Mouse (Mus musculus) MEL (cell line): ENCODE measurements around the gene Spag4. TPM values are rescaled to one million over a fixed set of nuclear protein-coding genes. Genes with fewer than 3 reads are reported as not detected.
"Not testable (repeated sequence)": the region's sequence is repeated elsewhere in the genome, so short reads cannot be mapped to it uniquely, and the experiment has no call there.

Experiments used
- DNase-seq: peaks from one replicate; pipeline ENCODE4 v3.0.0; 2011; ENCODE audit warnings: low read depth, low spot score
- H3K27ac ChIP-seq: 2 replicates; pipeline ENCODE4 v1.5.1; 2012; ENCODE audit warnings: low read depth, mild to moderate bottlenecking, control low read depth, low read length, moderate library complexity; ENCODE audit not compliant: control insufficient read depth
- H3K27me3 ChIP-seq, 2 experiments: fragments of 150-350 bp in 1 of 2; sonication (generic) in 1 of 2; 2 replicates each; pipeline ENCODE4 v1.6.1; 2012; ENCODE audit warnings: low read length in 2 of 2, mild to moderate bottlenecking in 2 of 2, improper control_type of control experiment in 1 of 2, moderate library complexity in 1 of 2; ENCODE audit not compliant: insufficient read depth in 2 of 2, control insufficient read depth in 1 of 2
- H3K36me3 ChIP-seq, 2 experiments: 2 replicates each; pipeline ENCODE4 v1.6.1; 2012 to 2014; ENCODE audit warnings: low read length in 2 of 2, improper control_type of control experiment in 1 of 2, inconsistent platforms in 1 of 2, mild to moderate bottlenecking in 1 of 2; ENCODE audit not compliant: insufficient read depth in 2 of 2, control insufficient read depth in 1 of 2
- H3K4me1 ChIP-seq, 2 experiments: fragments of 150-350 bp in 1 of 2; sonication (generic) in 1 of 2; 2 replicates each; pipeline ENCODE4 v1.6.1; 2012; ENCODE audit warnings: low read length in 2 of 2, improper control_type of control experiment in 1 of 2, mild to moderate bottlenecking in 1 of 2; ENCODE audit not compliant: insufficient read depth in 2 of 2, control insufficient read depth in 1 of 2
- H3K4me3 ChIP-seq, 2 experiments: fragments of 150-350 bp in 1 of 2; sonication (generic) in 1 of 2; 2 replicates each; pipeline ENCODE4 v1.5.1; 2012; ENCODE audit warnings: low read depth in 2 of 2, low read length in 2 of 2, mild to moderate bottlenecking in 2 of 2, moderate library complexity in 2 of 2, control low read depth in 1 of 2, improper control_type of control experiment in 1 of 2; ENCODE audit not compliant: control insufficient read depth in 1 of 2, insufficient read depth in 1 of 2
- H3K79me2 ChIP-seq: 2 replicates; pipeline ENCODE4 v1.6.1; 2012; ENCODE audit warnings: mild to moderate bottlenecking, low read length, moderate library complexity; ENCODE audit not compliant: control insufficient read depth, poor library complexity, insufficient read depth
- H3K9ac ChIP-seq: 2 replicates; pipeline ENCODE4 v1.6.1; 2012; ENCODE audit warnings: low read depth, mild to moderate bottlenecking, control low read depth, low read length, moderate library complexity; ENCODE audit not compliant: control insufficient read depth, poor library complexity, severe bottlenecking
- H3K9me3 ChIP-seq: fragments of 150-350 bp; sonication (generic); replicated peaks from 2 replicates; pipeline ENCODE4 v1.6.1; 2012; ENCODE audit warnings: mild to moderate bottlenecking, low read length, improper control_type of control experiment, moderate library complexity; ENCODE audit not compliant: insufficient read depth
- BHLHE40 ChIP-seq: IDR thresholded peaks from 2 replicates; pipeline ENCODE4 v1.6.1; 2012; ENCODE audit warnings: low read depth, mild to moderate bottlenecking, inconsistent platforms, low read length, improper control_type of control experiment, borderline replicate concordance
- CHD1 ChIP-seq: IDR thresholded peaks from 2 replicates; pipeline ENCODE4 v1.6.1; 2012; ENCODE audit warnings: low read depth, mild to moderate bottlenecking, inconsistent platforms, low read length, improper control_type of control experiment
- ELF1 ChIP-seq: IDR thresholded peaks from 2 replicates; pipeline ENCODE4 v1.6.1; 2014; ENCODE audit warnings: low read depth, mild to moderate bottlenecking, inconsistent platforms, low read length, improper control_type of control experiment, moderate library complexity
- EP300 ChIP-seq, 2 experiments: IDR thresholded peaks; 2 replicates each; pipeline ENCODE4 v1.6.1; 2011; ENCODE audit warnings: improper control_type of control experiment in 2 of 2, low read length in 2 of 2, low read depth in 1 of 2, mild to moderate bottlenecking in 1 of 2
- JUND ChIP-seq: IDR thresholded peaks from 2 replicates; pipeline ENCODE4 v1.6.1; 2011; ENCODE audit warnings: low read depth, mild to moderate bottlenecking, improper control_type of control experiment, low read length
- MAX ChIP-seq: IDR thresholded peaks from 2 replicates; pipeline ENCODE4 v1.6.1; 2011; ENCODE audit warnings: low read length, improper control_type of control experiment
- MYB ChIP-seq: IDR thresholded peaks from 2 replicates; pipeline ENCODE4 v1.6.1; 2011; ENCODE audit warnings: mild to moderate bottlenecking, low read depth, low read length, improper control_type of control experiment
- NELFE ChIP-seq: IDR thresholded peaks from 2 replicates; pipeline ENCODE4 v1.6.1; 2011; ENCODE audit warnings: low read depth, low read length, improper control_type of control experiment
- NRF1 ChIP-seq: IDR thresholded peaks from 2 replicates; pipeline ENCODE4 v1.6.1; 2014; ENCODE audit warnings: low read depth, mild to moderate bottlenecking, inconsistent platforms, low read length, improper control_type of control experiment, moderate library complexity; ENCODE audit not compliant: poor library complexity, insufficient read depth, severe bottlenecking
- POLR2A ChIP-seq, 2 experiments: IDR thresholded peaks; 2 replicates each; pipeline ENCODE4 v1.6.1; 2011 to 2012; ENCODE audit warnings: low read length in 2 of 2, mild to moderate bottlenecking in 2 of 2, control low read depth in 1 of 2, improper control_type of control experiment in 1 of 2, low read depth in 1 of 2, moderate library complexity in 1 of 2; ENCODE audit not compliant: control insufficient read depth in 1 of 2, insufficient read depth in 1 of 2, poor library complexity in 1 of 2
- POLR2AphosphoS5 ChIP-seq: IDR thresholded peaks from 2 replicates; pipeline ENCODE4 v1.6.1; 2012; ENCODE audit warnings: low read depth, borderline replicate concordance, mild to moderate bottlenecking, inconsistent platforms, low read length, moderate library complexity, mixed read lengths
- RCOR1 ChIP-seq: IDR thresholded peaks from 2 replicates; pipeline ENCODE4 v1.6.1; 2012; ENCODE audit warnings: low read depth, mild to moderate bottlenecking, inconsistent platforms, low read length, improper control_type of control experiment
- SIN3A ChIP-seq: IDR thresholded peaks from 2 replicates; pipeline ENCODE4 v1.6.1; 2012; ENCODE audit warnings: low read length, improper control_type of control experiment, inconsistent platforms
- TCF12 ChIP-seq: IDR thresholded peaks from 2 replicates; pipeline ENCODE4 v1.6.1; 2014; ENCODE audit warnings: low read depth, mild to moderate bottlenecking, inconsistent platforms, low read length, improper control_type of control experiment, moderate library complexity
- USF2 ChIP-seq, 2 experiments: IDR thresholded peaks; 2 replicates each; pipeline ENCODE4 v1.6.1; 2011 to 2012; ENCODE audit warnings: improper control_type of control experiment in 2 of 2, low read length in 2 of 2, borderline replicate concordance in 1 of 2, inconsistent platforms in 1 of 2, low read depth in 1 of 2, mild to moderate bottlenecking in 1 of 2; ENCODE audit not compliant: insufficient read depth in 1 of 2
- ZMIZ1 ChIP-seq: IDR thresholded peaks from 2 replicates; pipeline ENCODE4 v1.6.1; 2012; ENCODE audit warnings: low read depth, mild to moderate bottlenecking, inconsistent platforms, low read length, improper control_type of control experiment, moderate library complexity
- ZNF384 ChIP-seq: IDR thresholded peaks from 2 replicates; pipeline ENCODE4 v1.6.1; 2012; ENCODE audit warnings: low read depth, mild to moderate bottlenecking, inconsistent platforms, low read length, improper control_type of control experiment
- polyA plus RNA-seq, 2 experiments: library from polyadenylated mRNA; stranded (reverse) in 1 of 2; unstranded in 1 of 2; fragments of >175 nt in 1 of 2; fragments of >200 nt in 1 of 2; gene quantifications; 2 replicates each; pipeline versions ENCODE4 v1.2.1 to v1.2.4; 2012; ENCODE audit warnings: low replicate concordance in 2 of 2, low read depth in 1 of 2; ENCODE audit not compliant: insufficient read length in 2 of 2, insufficient read depth in 1 of 2, missing spikeins in 1 of 2
- total RNA-seq: library from RNA; depleted of rRNA; stranded (reverse); fragments of 300-350 nt; gene quantifications from 2 replicates; pipeline ENCODE4 v1.2.3, GENCODE M21; 2012; rRNA removed

Gene Spag4
- total and polyA plus RNA-seq, 3 experiments = 5.5 to 10.9 TPM; not detected in 1

DNA sequence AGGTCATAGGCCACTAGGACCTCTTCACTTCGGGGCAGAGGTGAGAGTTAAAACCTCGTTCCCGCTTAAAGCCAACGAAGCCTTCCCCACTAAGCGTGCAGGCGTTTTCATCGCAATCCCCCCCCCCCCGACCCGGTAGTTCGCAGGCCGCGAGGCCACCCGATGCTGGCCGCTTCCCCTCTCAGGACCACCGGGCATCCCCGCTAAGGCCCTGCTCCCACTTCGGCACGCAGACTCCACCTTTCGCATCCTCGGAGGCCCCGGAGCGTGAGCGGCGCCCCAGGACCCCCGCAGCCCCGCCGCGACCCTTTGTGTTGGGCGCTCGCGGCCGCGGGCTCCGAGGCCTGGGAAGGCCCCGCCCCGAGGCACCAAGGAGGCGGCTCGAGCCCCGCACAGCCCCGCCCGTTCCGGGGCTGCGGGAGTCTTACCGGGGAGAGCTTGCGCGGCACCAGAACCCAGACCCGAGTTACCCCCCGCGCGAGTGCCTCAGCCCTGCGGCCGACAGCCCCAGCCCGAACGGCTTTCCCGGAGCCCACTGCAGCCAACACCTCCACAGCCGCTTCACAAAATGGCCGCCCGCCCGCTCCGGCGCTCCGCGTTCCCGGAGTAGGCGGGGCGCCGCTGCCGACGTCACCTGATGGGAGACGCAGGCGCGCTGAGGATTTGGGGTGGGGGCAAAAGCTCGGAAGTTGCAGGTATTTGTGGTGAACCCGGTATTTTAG lies 46.5 kb downstream of the Spag4 start, which contains the start of the genes Cpne1 and Rbm12 (continued):
- no peak for TF ChIP-seq BHLHE40
- TF ChIP-seq ZMIZ1 = peak; percentile 85
- TF ChIP-seq RCOR1 = no peak

DNA sequence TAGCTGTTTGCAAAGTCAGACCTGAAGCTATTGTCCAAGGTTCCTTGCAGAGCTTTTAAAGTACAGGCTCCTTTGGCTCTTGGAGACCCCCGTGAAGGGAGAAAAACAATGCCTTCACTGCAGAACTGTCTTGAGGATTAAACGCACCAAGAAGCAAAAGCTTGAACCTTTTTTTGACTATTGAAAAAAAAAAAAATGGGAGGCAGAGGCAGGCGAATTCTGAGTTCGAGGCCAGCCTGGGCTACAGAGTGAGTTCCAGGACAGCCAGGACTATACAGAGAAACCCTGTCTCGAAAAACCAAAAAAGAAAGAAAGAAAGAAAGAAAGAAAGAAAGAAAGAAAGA lies 47.1 kb downstream of the Spag4 start:
- not testable (repeated sequence) for H3K9me3 ChIP-seq, DNase-seq, H3K27me3 ChIP-seq
- H3K36me3 ChIP-seq = peaks cover 3 to 28% of the 10 kb centered on the region in 2 experiments; a peak in 3 of 4 replicates
- H3K9ac ChIP-seq = peak overlapping the region; percentile 61
- H3K27ac ChIP-seq = peak overlapping the region; percentile 41
- peaks cover 9 to 16% of the 10 kb centered on the region in 2 experiments for H3K4me1 ChIP-seq
- H3K79me2 ChIP-seq = peaks cover 43% of the 10 kb centered on the region
- peak overlapping the region; percentile 66 to 95 for H3K4me3 ChIP-seq
- TF ChIP-seq NELFE = 0 out of 2 replicates have a peak, but pooled peaks have one; percentile 10
- 0 out of 4 replicates have a peak, but pooled peaks of 1 of the 2 experiments have one; percentile 47 for TF ChIP-seq POLR2A (IDR thresholded peaks at IDR 0.05; ENCODE audit: control insufficient read depth in 1 of 2, insufficient read depth in 1 of 2, low read depth in 1 of 2, low read length in 2 of 2, poor library complexity in 1 of 2)
- TF ChIP-seq ZNF384 = peak; percentile 75

DNA sequence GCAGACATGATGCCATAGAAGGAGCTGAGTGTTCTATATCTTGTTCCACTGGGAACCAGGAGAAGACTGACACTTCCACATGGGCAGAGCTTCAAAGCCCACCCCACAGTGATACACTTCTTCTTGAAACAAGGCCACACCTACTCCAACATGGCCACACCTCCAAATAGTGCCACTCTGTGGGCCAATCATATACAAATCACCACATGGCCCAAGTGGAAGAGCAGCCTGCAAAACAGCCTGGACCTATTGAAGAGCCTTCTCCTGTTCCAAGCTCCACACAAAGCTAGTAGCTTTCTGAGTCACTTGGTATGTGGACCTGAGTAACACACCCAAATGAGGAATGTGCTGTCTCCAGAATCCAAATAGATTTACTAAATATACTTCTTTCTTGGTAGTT lies 54.6 kb downstream of the Spag4 start:
- H3K9ac ChIP-seq = no peak overlapping the region
- DNase-seq = no peak
- no peaks in the 10 kb centered on the region for H3K4me1 ChIP-seq
- H3K79me2 ChIP-seq = no peaks in the 10 kb centered on the region
- H3K27ac ChIP-seq = no peak overlapping the region
- TF ChIP-seq JUND (no peak), CHD1 (no peak), MAX (no peak), SIN3A (no peak), BHLHE40 (no peak), ZMIZ1 (no peak), TCF12 (no peak), POLR2AphosphoS5 (no peak), ELF1 (no peak), USF2 (IDR thresholded peaks at IDR 0.05; ENCODE audit: borderline replicate concordance in 1 of 2, insufficient read depth in 1 of 2, low read depth in 1 of 2, low read length in 2 of 2) (no peak), EP300 (IDR thresholded peaks at IDR 0.05; ENCODE audit: low read depth in 1 of 2, low read length in 2 of 2) (no peak), POLR2A (IDR thresholded peaks at IDR 0.05; ENCODE audit: control insufficient read depth in 1 of 2, insufficient read depth in 1 of 2, low read depth in 1 of 2, low read length in 2 of 2, poor library complexity in 1 of 2) (no peak), MYB (no peak), NRF1 (no peak)
- no peaks in the 10 kb centered on the region for H3K36me3 ChIP-seq
- H3K9me3 ChIP-seq = no peaks in the 10 kb centered on the region
- H3K4me3 ChIP-seq = no peak overlapping the region
- no peaks in the 10 kb centered on the region for H3K27me3 ChIP-seq

Other genes with a start within 250 kb of the Spag4 start
- 5.9 TPM in 2 replicates for gene BC029722, start 245.7 kb upstream of the Spag4 start, total RNA-seq
- 10 to 100 TPM in 1 of 2 experiments, not detected in 1; 19.7 TPM for gene BC029722, start 245.7 kb upstream of the Spag4 start, polyA plus RNA-seq
- 318 and 349 TPM in 2 replicates for gene Eif6, start 238.2 kb upstream of the Spag4 start, total RNA-seq
- gene Eif6, start 238.2 kb upstream of the Spag4 start, polyA plus RNA-seq = 100 to 1,000 TPM in 1 of 2 experiments, not detected in 1; 408 TPM
- 0.04 TPM in 1 of 2 replicates, not detected in the other for gene Fam83c, start 230.3 kb upstream of the Spag4 start, total RNA-seq
- under 1 TPM in 1 of 2 experiments, not detected in 1; 0.03 TPM for gene Fam83c, start 230.3 kb upstream of the Spag4 start, polyA plus RNA-seq
- gene Uqcc1, start 134.9 kb upstream of the Spag4 start, total RNA-seq = 83.1 and 87.1 TPM in 2 replicates
- 10 to 100 TPM in 1 of 2 experiments, not detected in 1; 61.0 TPM for gene Uqcc1, start 134.9 kb upstream of the Spag4 start, polyA plus RNA-seq
- gene Gm15557, start 124.4 kb upstream of the Spag4 start, total RNA-seq = not detected in 2 replicates
- not detected for gene Gm15557, start 124.4 kb upstream of the Spag4 start, polyA plus RNA-seq
- not detected in 2 replicates for gene Gdf5, start 119.8 kb upstream of the Spag4 start, total RNA-seq
- under 1 TPM in 1 of 2 experiments, not detected in 1; 0.06 TPM for gene Gdf5, start 119.8 kb upstream of the Spag4 start, polyA plus RNA-seq
- 9.8 and 12.8 TPM in 2 replicates for gene Cep250, start 108.7 kb upstream of the Spag4 start, total RNA-seq
- 10 to 100 TPM in 1 of 2 experiments, not detected in 1; 16.4 TPM for gene Cep250, start 108.7 kb upstream of the Spag4 start, polyA plus RNA-seq
- 0.69 and 1.1 TPM in 2 replicates for gene 6430550D23Rik, start 57.2 kb upstream of the Spag4 start, total RNA-seq
- 1 to 10 TPM in 1 of 2 experiments, not detected in 1; 1.1 TPM for gene 6430550D23Rik, start 57.2 kb upstream of the Spag4 start, polyA plus RNA-seq
- 80.0 and 86.9 TPM in 2 replicates for gene Ergic3, start 57.1 kb upstream of the Spag4 start, total RNA-seq
- 100 to 1,000 TPM in 1 of 2 experiments, not detected in 1; 168 TPM for gene Ergic3, start 57.1 kb upstream of the Spag4 start, polyA plus RNA-seq
- 0.04 TPM in 1 of 2 replicates, not detected in the other for gene Fer1l4, start 12.2 kb upstream of the Spag4 start, total RNA-seq
- gene Fer1l4, start 12.2 kb upstream of the Spag4 start, polyA plus RNA-seq = under 1 TPM in 1 of 2 experiments, not detected in 1; 0.07 TPM
- gene Cpne1, start 46.8 kb downstream of the Spag4 start, total RNA-seq = 22.5 and 32.0 TPM in 2 replicates
- 10 to 100 TPM in 1 of 2 experiments, not detected in 1; 52.8 TPM for gene Cpne1, start 46.8 kb downstream of the Spag4 start, polyA plus RNA-seq
- 13.4 and 15.3 TPM in 2 replicates for gene Rbm12, start 46.8 kb downstream of the Spag4 start, total RNA-seq
- 10 to 100 TPM; 28.8 to 42.5 TPM for gene Rbm12, start 46.8 kb downstream of the Spag4 start, polyA plus RNA-seq
- 27.6 and 32.3 TPM in 2 replicates for gene Gm28036, start 61.9 kb downstream of the Spag4 start, total RNA-seq
- gene Gm28036, start 61.9 kb downstream of the Spag4 start, polyA plus RNA-seq = 10 to 100 TPM in 1 of 2 experiments, not detected in 1; 20.4 TPM
- gene Romo1, start 78.9 kb downstream of the Spag4 start, total RNA-seq = 392 and 402 TPM in 2 replicates
- gene Romo1, start 78.9 kb downstream of the Spag4 start, polyA plus RNA-seq = 100 to 1,000 TPM in 1 of 2 experiments, not detected in 1; 554 TPM
- 79.6 and 83.9 TPM in 2 replicates for gene Nfs1, start 79.0 kb downstream of the Spag4 start, total RNA-seq
- gene Nfs1, start 79.0 kb downstream of the Spag4 start, polyA plus RNA-seq = 10 to 100 TPM in 1 of 2 experiments, not detected in 1; 64.5 TPM
- 212 and 228 TPM in 2 replicates for gene Rbm39, start 115.1 kb downstream of the Spag4 start, total RNA-seq
- 1,000 to 10,000 TPM in 1 of 2 experiments, 100 to 1,000 TPM in 1; 248 to 1,530 TPM for gene Rbm39, start 115.1 kb downstream of the Spag4 start, polyA plus RNA-seq
- gene Phf20, start 131.3 kb downstream of the Spag4 start, total RNA-seq = 11.7 and 13.2 TPM in 2 replicates
- 10 to 100 TPM in 1 of 2 experiments, not detected in 1; 16.9 TPM for gene Phf20, start 131.3 kb downstream of the Spag4 start, polyA plus RNA-seq
- 1.2 and 1.8 TPM in 2 replicates for gene Cnbd2, start 247.1 kb downstream of the Spag4 start, total RNA-seq
- 1 to 10 TPM in 1 of 2 experiments, not detected in 1; 4.8 TPM for gene Cnbd2, start 247.1 kb downstream of the Spag4 start, polyA plus RNA-seq
- 37.4 and 49.6 TPM in 2 replicates for gene Scand1, start 247.5 kb downstream of the Spag4 start, total RNA-seq
- gene Scand1, start 247.5 kb downstream of the Spag4 start, polyA plus RNA-seq = 10 to 100 TPM in 1 of 2 experiments, not detected in 1; 75.6 TPM